Mouse (Mus musculus): Measurements from ENCODE around the gene Tmx4. TPM values are rescaled to one million over a fixed set of nuclear protein-coding genes. Genes with fewer than 3 reads are reported as not detected.
"Not testable (repeated sequence)": the region's sequence is repeated elsewhere in the genome, so short reads cannot be mapped to it uniquely, and the experiment has no call there.

Tmx4 gene
- polyA plus RNA-seq, 1 experiment, result 17.1 TPM

DNA sequence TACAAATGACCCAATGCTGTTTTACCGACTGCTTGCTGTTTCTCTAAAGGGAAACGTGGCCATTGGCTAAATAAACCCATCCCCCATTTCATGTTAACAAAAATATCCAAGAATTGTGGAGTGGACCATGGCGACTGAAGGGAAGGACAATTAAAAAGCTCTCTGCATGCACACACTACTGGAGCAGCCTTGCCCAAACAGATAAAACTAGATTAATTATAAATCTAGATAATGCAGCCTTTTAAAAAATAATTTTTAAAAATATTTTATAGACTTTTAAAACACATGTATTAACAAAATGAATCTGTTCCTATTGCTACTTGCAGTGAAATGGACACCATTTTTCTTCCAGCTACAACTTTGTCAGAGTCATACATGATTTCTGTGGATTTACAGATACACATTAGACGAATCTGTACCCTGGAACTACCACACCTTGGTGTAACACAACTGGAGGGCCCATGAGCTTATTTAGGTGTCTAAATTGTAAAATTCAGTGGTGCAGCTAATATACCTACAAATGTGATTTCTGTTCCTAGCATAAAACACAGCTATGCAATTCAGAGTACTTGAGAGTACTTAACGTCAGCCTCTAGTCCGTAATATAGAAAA is 462 bp upstream of the Tmx4 start:
- Histone ChIP-seq H3K36me3 (ENCODE audit: control insufficient read depth, insufficient read depth, low read length) (no peaks in the 10 kb centered on the region), H3K27me3 (ENCODE audit: control insufficient read depth, insufficient read depth, low read length) (no peaks in the 10 kb centered on the region), H3K4me1 (ENCODE audit: control insufficient read depth, insufficient read depth, low read length) (no peaks in the 10 kb centered on the region; the same call in 1 of the 2 replicates), H3K27ac (ENCODE audit: control insufficient read depth, insufficient read depth, low read depth, low read length) (peak overlapping the region; percentile 97), H3K4me3 (ENCODE audit: control insufficient read depth, low read depth, low read length) (peak overlapping the region; percentile 98)
- TF ChIP-seq CTCF (IDR thresholded peaks at IDR 0.05; ENCODE audit: control insufficient read depth, insufficient read depth, insufficient replicate concordance, low read depth, low read length) (no peak), POLR2A (IDR thresholded peaks at IDR 0.05; ENCODE audit: control insufficient read depth, low read depth, low read length) (no peak)

DNA sequence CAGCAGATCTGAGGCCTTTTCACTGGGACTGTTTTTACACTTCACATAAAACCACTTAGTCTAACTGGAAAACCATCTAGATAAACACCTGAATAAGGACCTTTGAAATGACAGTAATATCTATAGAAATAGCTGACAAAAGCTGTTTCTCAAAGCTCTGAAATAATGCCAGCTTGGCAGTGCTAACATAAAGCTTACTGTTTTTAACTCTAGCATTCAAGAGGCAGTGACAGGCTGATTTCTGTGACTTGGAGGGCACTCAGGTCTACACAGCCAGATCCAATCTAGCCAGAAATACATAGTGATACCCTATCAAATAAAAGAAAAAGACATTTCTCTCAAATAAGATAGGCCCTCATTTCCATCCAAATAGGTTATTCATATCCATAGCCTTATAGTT is 1.6 kb downstream of the Tmx4 start:
- Histone ChIP-seq H3K27me3 (ENCODE audit: control insufficient read depth, insufficient read depth, low read length) (no peaks in the 10 kb centered on the region), H3K27ac (ENCODE audit: control insufficient read depth, insufficient read depth, low read depth, low read length) (no peak overlapping the region), H3K36me3 (ENCODE audit: control insufficient read depth, insufficient read depth, low read length) (no peaks in the 10 kb centered on the region), H3K4me1 (ENCODE audit: control insufficient read depth, insufficient read depth, low read length) (no peaks in the 10 kb centered on the region; the same call in 1 of the 2 replicates), H3K4me3 (ENCODE audit: control insufficient read depth, low read depth, low read length) (no peak overlapping the region; the same call in 1 of the 2 replicates)
- no peak for TF ChIP-seq POLR2A (IDR thresholded peaks at IDR 0.05; ENCODE audit: control insufficient read depth, low read depth, low read length)
- TF ChIP-seq CTCF (IDR thresholded peaks at IDR 0.05; ENCODE audit: control insufficient read depth, insufficient read depth, insufficient replicate concordance, low read depth, low read length), result no peak

DNA sequence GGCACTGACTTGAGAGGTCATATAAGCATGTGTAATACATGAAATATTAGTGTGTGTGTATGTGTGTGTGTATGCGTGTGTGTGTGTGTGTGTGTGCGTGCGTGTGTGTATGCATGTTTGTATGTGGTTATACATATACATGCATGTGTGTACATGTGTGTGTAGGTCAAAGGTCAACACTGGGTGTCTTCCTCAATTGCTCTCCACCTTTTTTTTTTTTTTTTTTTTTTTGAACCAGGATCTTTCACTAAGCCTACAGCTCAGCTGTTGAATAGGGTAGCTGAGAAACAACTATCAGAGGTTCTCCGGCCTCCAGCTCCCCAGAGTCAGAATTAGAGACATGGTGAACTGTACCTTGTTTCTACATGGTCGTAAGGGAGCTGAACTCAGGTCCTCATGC is 2.6 kb downstream of the Tmx4 start:
- Histone ChIP-seq H3K27me3 (ENCODE audit: control insufficient read depth, insufficient read depth, low read length) (no peaks in the 10 kb centered on the region), H3K4me3 (ENCODE audit: control insufficient read depth, low read depth, low read length) (no peak overlapping the region), H3K27ac (ENCODE audit: control insufficient read depth, insufficient read depth, low read depth, low read length) (no peak overlapping the region), H3K36me3 (ENCODE audit: control insufficient read depth, insufficient read depth, low read length) (no peaks in the 10 kb centered on the region), H3K4me1 (ENCODE audit: control insufficient read depth, insufficient read depth, low read length) (no peaks in the 10 kb centered on the region; the same call in 1 of the 2 replicates)
- TF ChIP-seq POLR2A (IDR thresholded peaks at IDR 0.05; ENCODE audit: control insufficient read depth, low read depth, low read length) (no peak), CTCF (IDR thresholded peaks at IDR 0.05; ENCODE audit: control insufficient read depth, insufficient read depth, insufficient replicate concordance, low read depth, low read length) (no peak)

DNA sequence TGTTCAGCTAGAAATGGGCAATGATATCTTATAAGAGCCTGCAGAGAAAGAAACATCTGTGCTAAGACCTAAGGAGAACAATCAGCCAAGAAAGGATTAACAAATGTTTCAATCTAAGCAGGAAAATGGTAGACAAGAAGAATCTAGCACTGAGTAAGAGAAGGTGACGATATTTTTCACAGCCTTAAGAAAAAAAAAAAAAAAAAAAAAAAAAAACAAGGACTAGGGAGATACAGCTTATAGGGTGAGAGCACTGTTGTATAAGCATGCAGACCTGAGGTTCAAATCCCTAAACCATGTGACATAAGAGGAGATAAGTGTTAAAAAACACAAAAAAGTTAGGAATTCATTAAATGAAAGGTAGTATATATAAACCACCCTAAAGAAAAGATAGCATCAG is 3.5 kb downstream of the Tmx4 start:
- no peak for TF ChIP-seq POLR2A (IDR thresholded peaks at IDR 0.05; ENCODE audit: control insufficient read depth, low read depth, low read length)
- TF ChIP-seq CTCF (IDR thresholded peaks at IDR 0.05; ENCODE audit: control insufficient read depth, insufficient read depth, insufficient replicate concordance, low read depth, low read length), result no peak
- Histone ChIP-seq H3K4me3 (ENCODE audit: control insufficient read depth, low read depth, low read length) (no peak overlapping the region), H3K36me3 (ENCODE audit: control insufficient read depth, insufficient read depth, low read length) (no peaks in the 10 kb centered on the region), H3K27ac (ENCODE audit: control insufficient read depth, insufficient read depth, low read depth, low read length) (no peak overlapping the region), H3K4me1 (ENCODE audit: control insufficient read depth, insufficient read depth, low read length) (no peaks in the 10 kb centered on the region; the same call in 1 of the 2 replicates), H3K27me3 (ENCODE audit: control insufficient read depth, insufficient read depth, low read length) (no peaks in the 10 kb centered on the region)

GRCm38 (mm10) chr2:134628541-134628940 is 15.4 kb downstream of the Tmx4 start:
- H3K4me1 ChIP-seq (ENCODE audit: control insufficient read depth, insufficient read depth, low read length); H3K36me3 ChIP-seq (ENCODE audit: control insufficient read depth, insufficient read depth, low read length); H3K4me3 ChIP-seq (ENCODE audit: control insufficient read depth, low read depth, low read length); H3K27ac ChIP-seq (ENCODE audit: control insufficient read depth, insufficient read depth, low read depth, low read length); H3K27me3 ChIP-seq (ENCODE audit: control insufficient read depth, insufficient read depth, low read length): not testable (repeated sequence)

DNA sequence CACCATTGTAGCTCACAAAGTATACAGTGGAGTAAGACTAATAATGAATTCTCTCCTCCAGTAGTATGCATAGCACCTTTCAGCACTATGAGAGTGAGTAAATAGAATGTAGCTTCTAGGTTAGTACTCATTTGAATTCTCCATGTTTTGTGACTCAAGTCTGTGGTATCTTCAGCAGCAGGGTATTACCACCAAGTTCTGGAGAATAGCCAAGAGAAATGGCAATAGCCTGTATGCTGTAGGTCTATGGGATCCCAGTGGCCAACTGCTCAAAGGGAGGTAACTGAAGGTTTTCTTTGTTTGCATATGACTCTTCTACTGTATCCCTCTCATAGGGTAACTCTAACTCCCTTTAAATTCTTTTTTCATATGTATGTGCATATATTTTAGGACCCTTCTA is 39.0 kb downstream of the Tmx4 start:
- no peak overlapping the region for H3K4me3 ChIP-seq (ENCODE audit: control insufficient read depth, low read depth, low read length)
- no peaks in the 10 kb centered on the region for H3K36me3 ChIP-seq (ENCODE audit: control insufficient read depth, insufficient read depth, low read length)
- H3K27me3 ChIP-seq (ENCODE audit: control insufficient read depth, insufficient read depth, low read length), result no peaks in the 10 kb centered on the region
- H3K27ac ChIP-seq (ENCODE audit: control insufficient read depth, insufficient read depth, low read depth, low read length), result no peak overlapping the region
- TF ChIP-seq CTCF (IDR thresholded peaks at IDR 0.05; ENCODE audit: control insufficient read depth, insufficient read depth, insufficient replicate concordance, low read depth, low read length), result no peak
- TF ChIP-seq POLR2A (IDR thresholded peaks at IDR 0.05; ENCODE audit: control insufficient read depth, low read depth, low read length), result no peak
- no peaks in the 10 kb centered on the region for H3K4me1 ChIP-seq (ENCODE audit: control insufficient read depth, insufficient read depth, low read length)

DNA sequence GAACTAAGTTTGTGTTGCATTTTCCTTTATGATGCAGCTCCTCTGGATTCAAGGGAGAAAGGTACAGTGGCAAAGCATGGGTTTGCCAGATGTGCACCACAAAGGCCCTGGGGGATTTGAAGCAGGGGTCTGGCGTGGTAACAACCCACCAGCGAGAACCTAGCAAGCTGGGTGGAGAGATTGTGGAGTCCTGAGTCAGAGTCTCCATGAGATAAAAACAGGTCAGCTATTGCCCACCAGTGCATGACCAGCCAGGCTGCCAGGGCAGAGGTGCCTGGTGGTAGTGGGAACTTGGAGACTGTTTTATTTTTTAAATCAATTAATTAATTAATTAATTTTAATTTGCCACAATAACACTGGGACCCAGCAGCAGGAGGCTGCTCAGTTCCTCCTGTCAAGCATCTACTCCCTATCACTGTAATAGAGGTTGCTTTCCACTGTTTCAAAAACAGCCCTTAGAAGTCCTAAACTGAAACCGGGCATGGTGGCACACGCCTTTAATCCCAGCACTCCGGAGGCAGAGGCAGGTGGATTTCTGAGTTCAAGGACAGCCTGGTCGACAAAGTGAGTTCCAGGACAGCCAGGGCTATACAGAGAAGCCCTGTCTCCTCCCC is 52.8 kb downstream of the Tmx4 start:
- H3K27ac ChIP-seq (ENCODE audit: control insufficient read depth, insufficient read depth, low read depth, low read length), result no peak overlapping the region
- no peaks in the 10 kb centered on the region for H3K4me1 ChIP-seq (ENCODE audit: control insufficient read depth, insufficient read depth, low read length)
- H3K4me3 ChIP-seq (ENCODE audit: control insufficient read depth, low read depth, low read length), result no peak overlapping the region
- TF ChIP-seq POLR2A (IDR thresholded peaks at IDR 0.05; ENCODE audit: control insufficient read depth, low read depth, low read length), result no peak
- TF ChIP-seq CTCF (IDR thresholded peaks at IDR 0.05; ENCODE audit: control insufficient read depth, insufficient read depth, insufficient replicate concordance, low read depth, low read length), result no peak
- H3K36me3 ChIP-seq (ENCODE audit: control insufficient read depth, insufficient read depth, low read length), result no peaks in the 10 kb centered on the region; the same call in 1 of the 2 replicates
- no peaks in the 10 kb centered on the region for H3K27me3 ChIP-seq (ENCODE audit: control insufficient read depth, insufficient read depth, low read length)
